Mouse (Mus musculus): ENCODE data around the gene Pgpep1l. TPM values are rescaled to one million over a fixed set of nuclear protein-coding genes. Genes with fewer than 3 reads are reported as not detected.
"Not testable (repeated sequence)": the region's sequence is repeated elsewhere in the genome, so short reads cannot be mapped to it uniquely, and the experiment has no call there.

Gene Pgpep1l
- total RNA-seq (2014; fragmentation: Nextera tagmentation) (not detected in 2 replicates), total RNA-seq (2017) (not detected in 2 replicates)

DNA sequence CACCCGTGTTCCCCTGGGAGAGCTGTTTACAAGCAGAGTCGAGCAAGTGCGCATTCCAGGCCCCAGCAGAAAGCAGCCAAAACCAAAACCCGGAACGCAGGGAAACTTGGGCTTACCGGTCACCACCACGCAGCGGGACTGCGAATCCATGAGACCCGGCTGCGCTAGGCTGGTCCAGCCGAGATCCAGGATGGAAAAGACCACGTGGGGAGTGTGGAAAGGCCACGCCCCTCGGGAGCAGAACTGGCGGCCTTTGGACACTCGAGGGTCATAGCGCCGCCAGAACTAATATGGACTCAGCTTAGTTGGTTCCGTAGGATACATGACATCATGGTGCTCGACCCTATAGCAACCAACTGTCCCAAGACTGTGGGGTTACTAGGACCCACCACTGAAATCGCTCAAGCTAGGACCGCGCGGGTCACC is at the start of gene Pgpep1l:
Pgpep1l (minus strand) TSS at position 206 of the 426 bp plus-strand sequence.
- no peak for ATAC-seq (replicated peaks; ENCODE audit: low FRiP score, low TSS enrichment, poor library complexity, severe bottlenecking)

DNA sequence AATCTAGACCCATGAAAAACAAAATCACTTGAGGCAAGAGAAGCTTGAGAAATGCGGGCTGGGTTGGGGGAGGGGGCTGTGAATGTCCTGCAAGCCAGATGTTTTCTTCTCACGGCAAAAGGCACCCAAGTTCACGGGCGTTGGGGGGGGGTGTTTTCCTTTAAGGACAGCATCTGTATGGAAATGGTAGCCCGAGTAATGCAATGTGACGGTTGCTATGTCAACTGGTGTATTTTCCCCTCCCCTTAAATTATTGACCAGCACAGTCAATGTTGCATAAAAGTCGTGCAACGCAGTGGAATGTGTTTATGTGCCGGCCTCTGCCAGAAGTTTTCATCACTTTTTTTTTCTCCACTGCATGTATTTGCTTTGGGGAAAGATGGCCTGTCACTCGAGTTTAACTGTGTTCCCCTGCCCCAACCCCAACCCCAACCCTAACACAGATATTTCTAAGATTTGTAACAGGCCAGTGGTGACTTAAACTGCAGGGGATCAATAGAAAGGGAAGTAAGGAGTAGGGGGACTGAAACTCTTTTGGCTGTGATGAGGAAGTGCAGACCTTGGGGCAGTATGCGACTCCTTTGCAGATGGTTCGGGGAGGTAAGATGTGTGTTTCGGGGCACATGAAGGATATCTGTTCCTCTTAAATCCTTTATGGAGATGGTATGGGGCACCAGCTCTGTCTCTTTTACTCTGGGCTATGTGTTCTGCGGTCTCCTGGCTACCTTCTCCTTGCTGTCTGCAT is 49.2 kb upstream of the Pgpep1l start:
- no peak for ATAC-seq (replicated peaks; ENCODE audit: low FRiP score, low TSS enrichment, poor library complexity, severe bottlenecking)

GRCm38 (mm10) chr7:68312395-68312794 is 48.4 kb upstream of the Pgpep1l start:
- ATAC-seq (replicated peaks; ENCODE audit: low FRiP score, low TSS enrichment, poor library complexity, severe bottlenecking): no peak

DNA sequence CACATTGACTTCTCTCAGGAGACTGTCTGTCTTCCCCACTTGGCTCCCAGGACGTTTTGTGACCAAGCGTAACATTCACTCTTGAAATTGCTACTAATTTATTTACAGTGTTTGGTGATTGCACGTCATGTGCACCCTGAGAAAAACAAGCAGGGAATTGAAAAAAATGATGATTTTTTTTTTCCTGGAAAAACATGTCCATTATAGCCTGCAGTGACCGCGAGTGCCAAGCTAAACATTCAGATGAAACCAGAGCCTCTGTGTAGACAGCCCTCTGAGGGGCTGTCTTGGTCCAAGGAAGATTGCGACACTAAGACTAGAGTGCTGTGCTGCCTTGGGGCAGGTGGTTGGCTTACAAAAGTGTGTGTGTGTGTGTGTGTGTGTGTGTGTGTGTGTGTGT is 47.4 kb upstream of the Pgpep1l start:
- ATAC-seq (replicated peaks; ENCODE audit: low FRiP score, low TSS enrichment, poor library complexity, severe bottlenecking): no peak

GRCm38 (mm10) chr7:68306756-68307155 is 42.7 kb upstream of the Pgpep1l start:
- ATAC-seq (replicated peaks; ENCODE audit: low FRiP score, low TSS enrichment, poor library complexity, severe bottlenecking): no peak

DNA sequence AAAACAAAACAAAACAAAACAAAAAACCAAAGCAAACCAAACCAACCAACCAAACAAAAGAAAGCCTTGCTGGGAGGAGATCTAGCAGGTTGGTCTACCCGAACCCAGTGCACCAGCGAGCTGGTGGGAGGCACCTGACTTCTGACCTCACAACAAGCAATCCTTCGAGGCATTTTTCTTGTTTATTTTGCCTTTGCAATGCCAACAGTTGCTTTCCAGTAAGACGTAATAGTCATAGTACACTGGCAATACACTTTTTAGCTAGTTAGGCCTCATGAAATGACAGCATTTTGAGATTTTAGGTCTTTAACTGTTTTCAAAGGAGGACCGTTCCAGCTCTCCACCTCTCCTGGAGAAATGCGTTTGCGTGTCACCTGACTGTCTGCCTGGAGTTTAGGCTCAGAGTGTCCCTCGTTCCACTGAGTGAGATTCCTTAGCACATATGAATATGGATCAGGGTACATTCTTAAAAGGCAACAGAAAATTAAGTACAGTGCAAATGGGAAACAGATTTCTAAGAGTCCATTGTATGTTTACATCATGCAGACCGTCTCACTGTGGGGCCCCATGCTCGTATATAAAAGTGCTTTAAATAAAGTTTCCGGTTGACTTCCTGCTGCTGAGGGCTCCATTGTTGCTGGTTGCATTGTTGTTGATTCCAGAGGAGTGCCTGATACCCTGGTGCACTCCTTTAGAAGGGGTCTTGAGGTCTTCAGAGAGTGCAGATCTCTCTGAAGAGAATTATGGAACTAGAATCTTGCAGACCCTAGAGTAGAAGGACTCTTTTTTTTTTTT is 41.9 kb upstream of the Pgpep1l start:
- ATAC-seq (replicated peaks; ENCODE audit: low FRiP score, low TSS enrichment, poor library complexity, severe bottlenecking): no peak

DNA sequence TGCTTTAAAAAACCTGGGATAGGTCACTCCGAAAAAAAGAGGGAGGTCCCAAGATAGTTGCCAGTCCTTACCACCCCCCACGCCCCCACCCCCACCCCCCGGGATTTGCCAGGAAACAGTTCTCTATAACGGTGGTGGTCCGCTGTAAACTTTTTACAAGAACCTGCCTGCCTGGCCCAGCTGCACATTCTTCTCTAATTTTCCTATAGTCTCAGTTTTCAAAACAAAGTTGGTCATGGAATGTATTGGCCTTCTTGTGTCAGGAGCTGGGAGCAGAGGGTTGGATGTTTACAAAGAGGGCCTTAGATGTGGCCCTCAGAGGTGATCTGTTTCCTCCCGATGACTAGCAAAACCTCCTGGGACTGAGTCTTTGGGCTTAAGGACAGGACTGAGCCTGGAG is 39.7 kb upstream of the Pgpep1l start:
- no peak for ATAC-seq (replicated peaks; ENCODE audit: low FRiP score, low TSS enrichment, poor library complexity, severe bottlenecking)

DNA sequence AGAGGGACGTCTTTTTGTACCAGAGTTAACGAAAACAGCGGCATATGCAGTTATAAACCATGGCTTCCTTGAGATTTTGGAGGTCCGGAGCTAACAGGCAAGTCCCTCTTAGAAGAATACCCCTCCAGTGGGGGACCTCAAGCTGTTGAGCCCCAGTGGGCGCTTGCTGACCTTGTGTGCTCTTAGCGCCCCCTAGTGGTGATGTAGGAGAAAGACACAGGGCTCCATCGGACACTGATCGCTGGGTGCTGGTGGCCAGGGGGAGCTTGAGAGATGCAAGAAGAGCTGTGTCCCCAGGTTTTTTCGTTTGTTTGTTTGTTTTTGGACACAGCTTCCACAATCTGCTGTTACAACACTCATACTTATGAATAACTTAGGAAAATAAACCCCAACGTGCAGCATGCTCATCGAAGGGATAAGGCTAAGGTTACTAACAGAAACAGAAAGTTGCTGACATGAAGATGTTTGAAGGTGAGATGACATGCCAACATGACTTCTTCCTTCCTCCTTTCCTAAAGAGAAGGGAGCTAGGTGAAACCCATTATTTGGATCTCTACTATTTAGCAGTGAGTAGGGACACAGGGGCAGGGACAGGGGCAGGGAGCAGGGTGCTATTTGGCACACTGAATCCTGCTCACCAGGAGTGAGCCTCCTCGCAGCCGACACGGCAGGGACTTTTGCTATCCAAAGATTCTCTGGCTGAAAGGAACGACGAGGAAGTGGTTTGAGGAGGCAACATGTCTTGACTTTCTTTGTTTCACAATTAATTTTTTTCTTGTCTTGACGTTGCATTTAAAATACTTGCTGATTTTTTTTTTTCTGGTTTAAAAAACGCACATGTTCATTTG is 38.8 kb upstream of the Pgpep1l start:
- ATAC-seq (replicated peaks; ENCODE audit: low FRiP score, low TSS enrichment, poor library complexity, severe bottlenecking): peak; percentile 97

- ATAC-seq (replicated peaks; ENCODE audit: low FRiP score, low TSS enrichment, poor library complexity, severe bottlenecking): no peak
Observed at GRCm38 (mm10) chr7:68301160-68301559, 37.1 kb upstream of the Pgpep1l start.

DNA sequence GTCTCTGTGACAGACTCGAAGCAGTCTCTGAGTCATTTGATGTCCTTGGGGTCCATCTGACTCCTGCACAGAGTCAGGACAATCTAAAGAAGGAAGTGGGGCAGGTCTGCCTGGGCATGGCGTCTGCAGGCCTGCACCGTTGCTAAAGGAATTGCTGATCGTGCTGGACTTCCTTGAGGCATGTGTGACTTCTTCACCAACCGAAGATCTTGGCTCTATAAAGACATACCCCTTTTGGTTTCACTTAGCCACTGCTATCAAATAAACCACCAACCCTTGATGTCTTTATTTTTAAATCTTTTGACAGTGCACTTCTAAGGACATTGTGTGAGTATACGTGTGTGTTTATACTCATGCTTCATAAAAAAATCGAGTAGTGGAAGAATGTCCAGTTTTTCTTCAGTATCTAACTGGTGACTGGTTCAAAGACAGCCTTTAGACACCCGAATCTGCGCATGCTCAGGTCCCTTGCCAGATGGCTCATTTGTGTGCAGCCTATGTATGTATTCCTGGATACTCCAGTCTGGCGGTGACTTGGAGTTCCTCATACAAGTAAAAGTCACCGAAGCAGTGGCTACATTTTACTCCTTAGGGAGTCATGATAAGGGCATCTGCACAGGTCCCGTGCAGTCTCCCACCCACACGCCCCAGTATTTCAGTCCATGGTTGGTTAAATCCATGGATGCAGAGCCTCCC is 34.5 kb upstream of the Pgpep1l start:
- no peak for ATAC-seq (replicated peaks; ENCODE audit: low FRiP score, low TSS enrichment, poor library complexity, severe bottlenecking)

GRCm38 (mm10) chr7:68296487-68296886 is 32.5 kb upstream of the Pgpep1l start:
- ATAC-seq (replicated peaks; ENCODE audit: low FRiP score, low TSS enrichment, poor library complexity, severe bottlenecking): no peak

- no peak for ATAC-seq (replicated peaks; ENCODE audit: low FRiP score, low TSS enrichment, poor library complexity, severe bottlenecking)
Observed at GRCm38 (mm10) chr7:68293997-68294789, 30.2 kb upstream of the Pgpep1l start.

- no peak for ATAC-seq (replicated peaks; ENCODE audit: low FRiP score, low TSS enrichment, poor library complexity, severe bottlenecking)
Observed at GRCm38 (mm10) chr7:68291603-68292002, 27.6 kb upstream of the Pgpep1l start.

- ATAC-seq (replicated peaks; ENCODE audit: low FRiP score, low TSS enrichment, poor library complexity, severe bottlenecking): no peak
Observed at GRCm38 (mm10) chr7:68289081-68289480, 25.0 kb upstream of the Pgpep1l start.

DNA sequence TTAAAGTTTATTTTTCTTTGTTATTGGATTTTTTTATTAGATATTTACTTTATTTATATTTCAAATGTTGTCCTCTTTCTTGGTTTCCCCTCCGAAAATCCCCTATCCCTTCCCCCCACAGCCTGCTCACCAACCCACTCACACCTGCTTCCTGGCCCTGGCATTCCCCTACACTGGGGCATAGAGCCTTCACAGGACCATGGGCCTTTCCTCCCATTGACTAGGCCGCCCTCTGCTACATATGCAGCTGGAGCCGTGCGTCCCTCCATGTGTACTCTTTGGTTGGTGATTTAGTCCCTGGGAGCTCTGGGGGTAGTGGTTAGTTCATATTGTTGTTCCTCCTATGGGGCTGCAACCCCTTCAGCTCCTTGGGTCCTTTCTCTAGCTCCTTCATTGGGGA is 24.0 kb upstream of the Pgpep1l start:
- ATAC-seq (replicated peaks; ENCODE audit: low FRiP score, low TSS enrichment, poor library complexity, severe bottlenecking): not testable (repeated sequence)

GRCm38 (mm10) chr7:68287582-68287981 is 23.5 kb upstream of the Pgpep1l start:
- no peak for ATAC-seq (replicated peaks; ENCODE audit: low FRiP score, low TSS enrichment, poor library complexity, severe bottlenecking)

GRCm38 (mm10) chr7:68286526-68287481 is 22.8 kb upstream of the Pgpep1l start:
- no peak for ATAC-seq (replicated peaks; ENCODE audit: low FRiP score, low TSS enrichment, poor library complexity, severe bottlenecking)
